Mouse (Mus musculus) heart, postnatal 25 days (tissue): ENCODE data around the gene Calhm5. TPM values are rescaled to one million over a fixed set of nuclear protein-coding genes. Genes with fewer than 3 reads are reported as not detected.

Source experiments
- DNase-seq: peaks from one replicate; pipeline ENCODE4 v3.0.0; 2022; ENCODE audit warnings: low spot score
- intact Hi-C: fragments of 180-260 bp; cut with DNase I; formaldehyde crosslinking; loops from one replicate; pipeline ENCODE4 v1.15.1; 2025
- total RNA-seq, 2 experiments: library from RNA; stranded (reverse); gene quantifications; 2 replicates each; pipeline ENCODE4 v1.2.3; 2021

Calhm5 gene
- total RNA-seq, 2 experiments from 2014 or later, result 0.88 to 1.1 TPM

DNA sequence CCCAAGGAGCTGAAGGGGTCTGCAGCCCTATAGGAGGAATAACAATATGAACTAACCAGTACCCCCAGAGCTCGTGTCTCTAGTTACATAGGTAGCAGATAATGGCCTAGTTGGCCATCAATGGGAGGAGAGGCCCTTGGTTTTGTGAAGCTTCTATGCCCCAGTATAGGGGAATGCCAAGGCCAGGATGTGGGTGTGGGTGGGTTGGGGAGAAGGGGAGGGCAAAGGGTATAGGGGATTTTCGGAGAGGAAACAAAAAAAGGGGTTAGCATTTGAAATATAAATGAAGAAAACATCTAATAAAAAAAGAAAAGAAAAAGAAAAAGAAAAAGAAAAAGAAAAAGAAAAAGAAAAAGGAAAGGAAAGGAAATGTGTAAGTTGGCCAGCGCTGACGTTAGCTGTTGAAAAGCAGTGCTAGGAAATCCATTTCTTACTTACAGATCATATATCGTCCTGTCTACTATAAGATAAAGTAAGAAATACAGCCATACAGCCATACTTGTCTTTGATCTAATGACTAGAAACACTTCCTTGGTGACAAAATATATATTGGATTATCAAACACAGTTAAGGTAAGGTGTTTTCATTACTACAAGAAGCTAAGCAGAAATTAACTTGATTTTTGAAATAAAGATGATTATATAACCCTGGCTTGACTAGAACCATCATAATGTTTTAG is 21.7 kb downstream of the Calhm5 start:
- intact Hi-C loops, result no loop called here
- DNase-seq, result no peak

DNA sequence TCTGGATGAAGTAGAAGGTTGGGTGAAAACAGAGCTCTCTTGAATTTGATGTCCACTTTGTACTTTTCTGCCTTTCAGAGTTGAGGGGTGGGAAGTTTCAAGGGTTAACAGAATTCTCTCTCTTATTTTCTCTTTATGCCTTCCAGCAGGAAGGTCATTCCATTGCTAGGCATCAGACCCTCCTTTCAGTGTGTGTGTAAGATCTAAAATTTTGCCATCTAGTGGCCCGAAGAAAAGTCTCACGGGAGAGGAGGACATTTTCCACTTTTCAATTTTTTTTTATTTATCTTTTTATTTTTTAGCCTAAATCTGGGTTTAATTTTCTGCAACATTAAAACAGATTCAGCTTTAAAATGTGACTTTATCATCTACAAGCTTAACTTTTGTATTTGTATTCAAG is 24.7 kb downstream of the Calhm5 start:
- no peak for DNase-seq
- intact Hi-C loops, result no loop called here

DNA sequence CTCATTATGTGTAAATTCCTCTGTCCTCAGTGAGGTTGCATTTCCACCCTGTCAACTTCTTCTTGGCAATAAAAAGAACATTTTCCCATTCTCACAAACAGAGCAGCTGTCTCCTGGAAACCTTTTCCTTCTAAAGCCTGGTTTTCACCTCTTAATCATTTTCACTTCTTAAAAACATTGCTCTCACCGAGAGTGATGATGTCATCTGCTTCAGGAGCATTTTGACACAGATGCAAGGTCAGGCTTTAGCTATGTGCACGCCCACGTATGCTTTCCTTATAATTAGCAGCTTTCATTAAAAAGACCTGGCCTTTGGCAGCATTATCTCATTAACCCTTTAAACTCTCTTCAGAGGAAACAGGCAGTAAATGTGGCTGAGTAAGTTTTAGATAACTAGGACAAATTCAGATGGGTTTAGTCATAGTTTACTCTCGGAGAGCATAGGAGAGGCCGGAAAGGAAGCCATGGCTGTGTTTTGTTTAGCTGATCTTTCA is 25.3 kb downstream of the Calhm5 start:
- intact Hi-C loops, result no loop called here
- DNase-seq, result no peak

- DNase-seq, result no peak
- intact Hi-C loops, result no loop called here
These were observed 26.7 kb downstream of the Calhm5 start for GRCm38 (mm10) chr10:34069606-34070005.

GRCm38 (mm10) chr10:34066591-34066990 is 29.7 kb downstream of the Calhm5 start:
- no peak for DNase-seq
- intact Hi-C loops, result no loop called here

GRCm38 (mm10) chr10:34053987-34054386 is 42.3 kb downstream of the Calhm5 start:
- intact Hi-C loops, result no loop called here
- DNase-seq, result no peak

DNA sequence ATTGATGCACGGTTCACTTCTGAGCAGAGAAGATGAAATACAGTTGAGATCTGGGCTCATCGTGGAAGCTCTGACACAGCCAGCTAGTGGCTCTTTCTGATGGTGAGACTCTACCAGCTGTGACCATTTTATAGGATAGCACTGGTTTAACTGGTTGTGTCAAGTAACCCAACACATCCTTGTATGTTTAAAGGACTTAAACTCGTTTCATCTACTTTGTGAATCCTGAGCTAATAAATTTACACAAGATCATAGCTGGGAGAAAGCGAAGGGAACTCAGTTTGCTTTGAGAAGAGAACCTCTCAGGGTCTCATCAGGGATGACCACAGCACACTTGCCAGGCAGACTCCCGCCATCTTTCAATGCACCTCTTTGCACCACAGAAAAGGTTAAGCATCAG is 52.1 kb downstream of the Calhm5 start, which contains the start of gene Calhm4:
Calhm4 (minus strand) TSS at position 101 of the 400 bp plus-strand sequence.
- no peak for DNase-seq
- intact Hi-C loops, result no loop called here

Other genes starting within 250 kb of the Calhm5 start
- gene Sult3a1, start 238.8 kb downstream of the Calhm5 start, total RNA-seq, result not detected
- gene Rsph4a, start 191.4 kb downstream of the Calhm5 start, total RNA-seq, result not detected
- gene Zup1, start 145.2 kb downstream of the Calhm5 start, total RNA-seq, result 1 to 10 TPM; 5.5 to 7.6 TPM
- 100 to 1,000 TPM; 125 to 128 TPM for gene Rwdd1, start 76.9 kb downstream of the Calhm5 start, total RNA-seq
- not detected for gene Trappc3l, start 58.9 kb downstream of the Calhm5 start, total RNA-seq
- not detected for gene Calhm4, start 52.2 kb downstream of the Calhm5 start, total RNA-seq
- gene Calhm6, start 31.5 kb upstream of the Calhm5 start, total RNA-seq, result not detected
- 1 to 10 TPM; 5.7 to 5.8 TPM for gene Dse, start 111.2 kb upstream of the Calhm5 start, total RNA-seq
- 10 to 100 TPM; 53.9 to 58.5 TPM for gene Tspyl1, start 185.7 kb upstream of the Calhm5 start, total RNA-seq
- 10 to 100 TPM in 1 of 2 experiments, 1 to 10 TPM in 1; 8.4 to 10.7 TPM for gene Tspyl4, start 200.9 kb upstream of the Calhm5 start, total RNA-seq